Mouse (Mus musculus) retina, embryonic 14.5 days (tissue): ENCODE measurements around the gene Olfr325.

Source experiments
- DNase-seq: peaks from one replicate; pipeline ENCODE4 v3.0.0-alpha.2; 2015; ENCODE audit warnings: low spot score

The Olfr325 gene

DNA sequence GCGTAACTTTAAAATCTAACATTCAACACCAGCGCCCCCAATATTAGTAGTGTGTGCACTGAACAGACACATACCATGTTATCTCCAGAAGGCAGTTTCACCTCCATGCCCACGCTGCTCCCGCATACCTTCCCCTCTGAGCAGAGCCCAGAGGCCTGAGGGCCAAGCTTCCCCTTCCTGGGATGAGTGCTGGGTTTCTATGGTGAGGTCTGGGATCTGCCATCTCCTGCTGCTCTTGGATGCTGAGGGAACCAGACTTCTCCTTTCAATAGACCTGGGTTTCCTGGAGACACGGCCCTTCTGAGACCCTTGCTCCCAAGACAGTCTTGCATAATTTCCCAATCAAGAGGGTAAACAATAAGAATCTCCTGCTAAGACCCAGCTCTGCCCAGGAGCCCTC is 52.9 kb downstream of the Olfr325 start, which contains the start of gene Olfr323:
Gene Olfr323, minus strand, starts transcription at position 101 of the 400 bp plus-strand sequence.
- no peak for DNase-seq
